Mouse (Mus musculus) forebrain, embryonic 12.5 days (tissue): ENCODE data around the gene Adpgk. TPM values are rescaled to one million over a fixed set of nuclear protein-coding genes. Genes with fewer than 3 reads are reported as not detected.

Experiments used
- ATAC-seq: fragments of 200-750 bp; cut with Nextera tagmentation; 2 replicates; pipeline ENCODE4 v1.8.0; 2017; ENCODE audit warnings: moderate TSS enrichment; ENCODE audit not compliant: low FRiP score
- H3K27ac ChIP-seq: fragments of 300-500 bp; sonication (generic); 2 replicates; pipeline ENCODE4 v1.5.1; 2016; ENCODE audit warnings: mild to moderate bottlenecking
- H3K27me3 ChIP-seq: fragments of 300-500 bp; sonication (generic); 2 replicates; pipeline ENCODE4 v1.6.1; 2016; ENCODE audit warnings: mild to moderate bottlenecking
- H3K36me3 ChIP-seq: fragments of 300-500 bp; sonication (generic); replicated peaks from 2 replicates; pipeline ENCODE4 v1.6.1; 2016; ENCODE audit warnings: mild to moderate bottlenecking
- H3K4me1 ChIP-seq: fragments of 300-500 bp; sonication (generic); 2 replicates; pipeline ENCODE4 v1.6.1; 2016
- H3K4me2 ChIP-seq: fragments of 300-500 bp; sonication (generic); 2 replicates; pipeline ENCODE4 v1.6.1; 2016; ENCODE audit warnings: mild to moderate bottlenecking, moderate library complexity
- H3K4me3 ChIP-seq: fragments of 300-500 bp; sonication (generic); replicated peaks from 2 replicates; pipeline ENCODE4 v1.5.1; 2016; ENCODE audit warnings: mild to moderate bottlenecking
- H3K9ac ChIP-seq: fragments of 300-500 bp; sonication (generic); 2 replicates; pipeline ENCODE4 v1.6.1; 2016; ENCODE audit warnings: mild to moderate bottlenecking
- H3K9me3 ChIP-seq: fragments of 300-500 bp; sonication (generic); 2 replicates; pipeline ENCODE4 v1.6.1; 2016
- WGBS: fragments of 180-500 bp; shearing (Covaris S2); methylation state at CpG from one replicate; pipeline ENCODE4 v1.1.7; 2016; 5-methylcytosine and 5-hydroxymethylcytosine counted together
- polyA plus RNA-seq: library from polyadenylated mRNA; unstranded; fragments of >200 nt; fragmentation: Nextera tagmentation; extraction: Ambion mirVana; gene quantifications from 2 replicates; pipeline ENCODE4 v1.2.1, GENCODE M21; 2016

The Adpgk gene
- polyA plus RNA-seq, 1 experiment from 2014 or later: 29.0 TPM

DNA sequence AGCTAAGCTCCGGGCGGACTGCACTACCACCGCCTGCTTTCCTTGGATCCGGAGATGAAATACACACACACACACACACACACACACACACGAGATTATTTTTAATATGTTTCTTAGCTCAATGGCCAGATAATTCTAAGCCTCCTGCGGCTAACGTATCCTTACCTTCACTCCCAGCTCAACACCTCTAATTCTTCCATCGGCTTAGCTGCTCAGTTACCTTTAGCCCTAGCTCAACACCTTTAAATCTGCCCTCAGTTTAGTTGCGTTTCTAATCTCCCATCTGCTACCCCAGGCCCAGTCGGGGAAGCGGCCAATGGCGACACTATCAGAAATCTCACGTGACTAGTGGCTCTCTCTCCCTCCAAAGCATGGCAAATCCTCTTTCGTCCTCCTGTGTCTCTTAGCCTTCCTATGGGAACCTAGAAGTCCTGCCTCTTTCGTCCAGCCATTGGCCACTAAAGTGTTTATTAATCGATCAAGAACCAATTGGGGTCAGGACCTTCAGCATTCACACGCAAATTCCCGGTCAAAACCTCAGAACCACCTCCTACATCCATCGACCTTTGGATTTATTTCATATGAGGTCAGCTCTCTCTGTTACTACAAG lies 16.4 kb upstream of the Adpgk start:
- Histone ChIP-seq H3K27ac (no peak overlapping the region), H3K9ac (no peak overlapping the region), H3K4me1 (peaks cover 4% of the 10 kb centered on the region; the same call in 1 of the 2 replicates), H3K4me3 (no peak overlapping the region), H3K27me3 (no peaks in the 10 kb centered on the region), H3K9me3 (no peaks in the 10 kb centered on the region), H3K36me3 (no peaks in the 10 kb centered on the region), H3K4me2 (no peak overlapping the region)
- no peak for ATAC-seq
- WGBS: 85% methylated on average over 19 of the region's 19 CpGs

DNA sequence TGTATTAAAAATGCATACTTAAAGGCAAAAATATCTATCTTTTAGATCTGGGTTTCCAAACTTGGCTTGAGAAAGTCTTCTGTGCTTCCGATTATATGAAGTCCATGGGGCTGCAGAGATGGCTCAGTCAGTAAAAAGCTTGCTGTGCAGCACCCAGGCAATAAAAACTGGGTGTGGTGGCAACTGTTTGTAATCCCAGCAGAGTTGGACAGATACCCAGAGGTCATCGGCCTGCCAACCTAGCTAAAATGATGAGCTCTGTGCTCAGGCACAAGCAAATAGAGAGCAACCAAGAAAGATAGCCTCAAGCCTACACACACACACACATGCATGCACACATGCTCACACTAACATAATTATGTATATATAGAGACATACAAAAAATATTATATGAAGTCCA lies 13.2 kb upstream of the Adpgk start:
- no peak overlapping the region for H3K9ac ChIP-seq
- H3K27me3 ChIP-seq: no peaks in the 10 kb centered on the region
- no peak for ATAC-seq
- no peaks in the 10 kb centered on the region for H3K36me3 ChIP-seq
- no peak overlapping the region for H3K4me2 ChIP-seq
- H3K9me3 ChIP-seq: no peaks in the 10 kb centered on the region
- WGBS: 95% methylated on average over 2 of the region's 2 CpGs
- no peak overlapping the region for H3K4me3 ChIP-seq
- H3K4me1 ChIP-seq: peaks cover 8% of the 10 kb centered on the region
- H3K27ac ChIP-seq: no peak overlapping the region

DNA sequence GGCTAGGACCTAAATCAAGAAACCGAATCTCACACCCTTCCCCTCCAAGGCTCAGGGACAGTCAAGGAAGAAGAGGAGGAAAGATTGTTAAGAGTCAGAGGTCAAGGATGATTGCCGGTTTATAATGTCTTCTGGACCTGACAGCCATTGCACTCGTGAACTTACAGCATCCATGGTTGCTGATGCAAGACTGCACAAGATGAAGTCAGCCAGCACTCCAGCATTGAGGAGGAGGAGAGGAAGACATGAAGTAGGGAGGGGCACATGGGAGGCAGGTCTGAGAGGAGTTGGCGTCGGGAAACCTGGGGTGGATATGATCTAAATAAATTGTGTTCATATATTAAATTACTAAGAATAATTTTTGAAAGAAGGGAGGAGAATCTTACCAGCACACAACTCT lies 12.7 kb upstream of the Adpgk start:
- Histone ChIP-seq H3K4me3 (no peak overlapping the region), H3K27me3 (no peaks in the 10 kb centered on the region), H3K4me1 (peaks cover 8% of the 10 kb centered on the region), H3K4me2 (no peak overlapping the region), H3K9me3 (no peaks in the 10 kb centered on the region), H3K36me3 (no peaks in the 10 kb centered on the region), H3K9ac (no peak overlapping the region), H3K27ac (no peak overlapping the region)
- WGBS: 86% methylated on average over 5 of the region's 5 CpGs
- ATAC-seq: no peak

DNA sequence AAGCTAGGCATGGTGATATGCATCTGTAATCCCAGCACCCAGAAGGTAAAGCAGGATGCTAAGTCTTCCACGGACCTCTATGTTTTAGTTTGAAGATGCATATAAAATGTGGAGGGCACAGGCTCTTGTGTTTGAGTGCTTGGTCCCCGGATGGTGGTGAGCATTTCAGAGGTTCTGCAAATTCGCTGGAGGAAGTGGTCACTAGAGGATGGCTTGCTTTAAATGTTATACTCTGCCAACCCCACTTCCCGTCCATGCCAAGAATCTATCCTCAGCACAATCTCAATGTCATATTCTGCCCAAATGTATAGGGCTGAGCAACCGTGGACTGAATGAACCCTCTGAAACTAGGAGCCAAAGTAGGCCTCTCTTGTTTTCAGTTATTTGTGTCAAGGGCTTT lies 10.5 kb upstream of the Adpgk start:
- Histone ChIP-seq H3K27ac (no peak overlapping the region), H3K4me2 (no peak overlapping the region), H3K36me3 (no peaks in the 10 kb centered on the region), H3K4me3 (no peak overlapping the region), H3K9ac (no peak overlapping the region), H3K4me1 (peaks cover 8% of the 10 kb centered on the region), H3K27me3 (no peaks in the 10 kb centered on the region), H3K9me3 (no peaks in the 10 kb centered on the region)
- no peak for ATAC-seq
- WGBS: 91% methylated on average over 5 of the region's 5 CpGs

DNA sequence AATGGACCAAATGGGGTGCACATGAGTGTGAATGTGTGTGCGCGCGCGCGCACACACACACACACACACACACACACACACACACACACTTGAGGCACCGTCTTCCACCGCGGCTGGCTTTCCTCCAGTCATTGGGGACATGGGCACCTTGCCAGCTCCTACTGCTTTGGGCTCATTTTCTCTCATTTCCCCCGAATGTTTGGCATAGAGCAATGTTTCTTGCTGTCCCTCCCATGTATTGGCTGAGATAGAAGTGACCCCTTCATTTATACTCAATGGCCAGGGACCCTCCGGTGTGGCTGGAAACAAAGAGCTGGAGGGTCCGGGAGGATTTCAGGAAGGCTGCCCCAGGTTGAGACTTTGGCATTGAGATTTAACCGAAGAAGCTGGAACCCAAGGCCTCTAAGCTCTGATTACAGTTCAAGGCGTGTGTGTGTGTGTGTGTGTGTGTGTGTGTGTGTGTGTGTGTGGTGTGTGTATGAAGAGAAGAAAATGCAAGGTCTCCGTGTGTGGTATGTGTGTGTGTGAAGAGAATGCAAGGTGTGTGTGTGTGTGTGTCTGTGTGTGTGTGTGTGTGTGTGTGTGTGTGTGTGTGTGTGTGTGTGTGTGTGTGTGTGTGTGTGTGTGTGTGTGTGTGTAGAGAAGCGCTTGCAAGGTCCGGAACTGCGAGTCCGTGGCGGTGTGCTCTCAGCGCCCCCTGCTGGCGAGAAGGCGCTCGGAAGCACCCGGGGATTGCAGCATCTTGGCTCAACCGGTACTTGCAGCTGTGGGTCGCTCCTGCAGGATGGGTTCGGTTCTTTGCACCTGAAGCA lies 9.3 kb upstream of the Adpgk start:
- no peak for ATAC-seq
- H3K27ac ChIP-seq: no peak overlapping the region
- H3K9me3 ChIP-seq: no peaks in the 10 kb centered on the region
- peak overlapping the region; percentile 8; the same call in 1 of the 2 replicates for H3K4me3 ChIP-seq
- H3K9ac ChIP-seq: peak overlapping the region; percentile 21; the same call in 1 of the 2 replicates
- H3K4me2 ChIP-seq: peak overlapping the region; percentile 34
- no peaks in the 10 kb centered on the region for H3K36me3 ChIP-seq
- peaks cover 8% of the 10 kb centered on the region for H3K4me1 ChIP-seq
- WGBS: 49% methylated on average over 23 of the region's 27 CpGs
- no peaks in the 10 kb centered on the region for H3K27me3 ChIP-seq

DNA sequence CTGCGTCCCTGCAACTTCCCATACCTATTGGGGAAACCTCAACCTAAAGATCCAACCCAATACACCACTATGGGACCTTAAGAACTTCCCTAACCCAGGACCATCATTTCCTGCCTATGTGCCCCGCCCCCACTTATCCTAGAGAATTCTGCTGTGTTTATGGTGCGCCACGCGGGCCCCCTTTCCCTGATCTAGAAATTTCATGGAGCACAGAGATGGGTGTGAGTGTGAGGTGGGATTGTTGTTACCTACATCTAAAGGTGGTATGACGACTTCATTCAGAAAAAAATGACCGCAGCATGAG lies 8.7 kb upstream of the Adpgk start:
- no peak for ATAC-seq

DNA sequence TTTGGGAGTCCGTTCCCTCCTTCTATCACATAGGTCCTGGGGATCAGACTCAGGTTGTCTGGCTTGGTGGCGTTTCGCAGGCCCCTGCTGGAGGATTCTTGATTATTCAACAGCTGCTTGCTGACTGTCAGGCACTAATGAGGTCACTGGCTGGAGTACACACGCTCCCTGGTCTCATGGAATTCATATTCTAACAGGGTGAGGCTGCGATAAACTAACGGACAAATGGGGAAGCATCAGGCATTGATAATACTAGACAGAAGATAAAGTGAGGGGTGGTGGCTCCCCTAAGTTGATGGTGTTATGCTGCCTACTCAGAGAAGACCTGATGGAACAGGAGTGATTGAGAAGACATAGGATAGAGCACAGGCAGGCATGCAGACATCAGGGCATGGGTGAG lies 5.7 kb upstream of the Adpgk start:
- H3K4me1 ChIP-seq: peaks cover 23% of the 10 kb centered on the region
- no peak overlapping the region for H3K4me2 ChIP-seq
- ATAC-seq: no peak
- H3K27me3 ChIP-seq: no peaks in the 10 kb centered on the region
- no peaks in the 10 kb centered on the region for H3K36me3 ChIP-seq
- no peak overlapping the region for H3K27ac ChIP-seq
- no peak overlapping the region for H3K4me3 ChIP-seq
- H3K9me3 ChIP-seq: no peaks in the 10 kb centered on the region
- no peak overlapping the region for H3K9ac ChIP-seq
- WGBS: 79% methylated on average over 6 of the region's 6 CpGs

More for the DNA sequence above, 8.7 kb upstream of the Adpgk start:
- Histone ChIP-seq H3K27ac (no peak overlapping the region), H3K27me3 (no peaks in the 10 kb centered on the region), H3K4me3 (peak overlapping the region; percentile 8; the same call in 1 of the 2 replicates), H3K9ac (no peak overlapping the region), H3K4me1 (peaks cover 8% of the 10 kb centered on the region), H3K4me2 (peak overlapping the region; percentile 34), H3K36me3 (no peaks in the 10 kb centered on the region), H3K9me3 (no peaks in the 10 kb centered on the region)
- 57% methylated on average over 7 of the region's 7 CpGs for WGBS

DNA sequence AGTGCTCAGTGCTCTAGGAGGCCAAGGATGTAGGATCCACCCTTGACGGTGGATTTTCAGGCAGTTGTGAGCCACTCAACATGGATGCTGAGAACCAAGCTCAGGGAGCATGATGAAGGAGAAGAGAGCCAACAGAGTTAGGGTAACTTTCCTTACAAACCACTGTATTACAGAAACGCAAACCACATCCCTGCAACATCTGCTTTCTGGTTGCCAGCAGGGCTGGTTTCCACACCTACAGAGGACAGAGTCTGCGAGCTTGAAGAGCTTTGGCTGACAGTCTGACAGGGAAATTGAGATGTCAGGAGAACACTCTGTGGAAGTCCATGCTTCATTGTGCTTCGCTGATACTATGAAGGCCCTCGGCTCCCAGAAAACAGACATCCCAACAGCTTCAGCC lies 3.3 kb upstream of the Adpgk start:
- H3K4me2 ChIP-seq: no peak overlapping the region
- H3K27me3 ChIP-seq: no peaks in the 10 kb centered on the region
- H3K9me3 ChIP-seq: no peaks in the 10 kb centered on the region
- H3K4me3 ChIP-seq: no peak overlapping the region
- WGBS: 87% methylated on average over 5 of the region's 5 CpGs
- no peak for ATAC-seq
- H3K4me1 ChIP-seq: peaks cover 29% of the 10 kb centered on the region
- H3K27ac ChIP-seq: 0 out of 2 replicates have a peak overlapping the region, but pooled peaks have one; percentile 5
- H3K9ac ChIP-seq: no peak overlapping the region
- no peaks in the 10 kb centered on the region for H3K36me3 ChIP-seq

DNA sequence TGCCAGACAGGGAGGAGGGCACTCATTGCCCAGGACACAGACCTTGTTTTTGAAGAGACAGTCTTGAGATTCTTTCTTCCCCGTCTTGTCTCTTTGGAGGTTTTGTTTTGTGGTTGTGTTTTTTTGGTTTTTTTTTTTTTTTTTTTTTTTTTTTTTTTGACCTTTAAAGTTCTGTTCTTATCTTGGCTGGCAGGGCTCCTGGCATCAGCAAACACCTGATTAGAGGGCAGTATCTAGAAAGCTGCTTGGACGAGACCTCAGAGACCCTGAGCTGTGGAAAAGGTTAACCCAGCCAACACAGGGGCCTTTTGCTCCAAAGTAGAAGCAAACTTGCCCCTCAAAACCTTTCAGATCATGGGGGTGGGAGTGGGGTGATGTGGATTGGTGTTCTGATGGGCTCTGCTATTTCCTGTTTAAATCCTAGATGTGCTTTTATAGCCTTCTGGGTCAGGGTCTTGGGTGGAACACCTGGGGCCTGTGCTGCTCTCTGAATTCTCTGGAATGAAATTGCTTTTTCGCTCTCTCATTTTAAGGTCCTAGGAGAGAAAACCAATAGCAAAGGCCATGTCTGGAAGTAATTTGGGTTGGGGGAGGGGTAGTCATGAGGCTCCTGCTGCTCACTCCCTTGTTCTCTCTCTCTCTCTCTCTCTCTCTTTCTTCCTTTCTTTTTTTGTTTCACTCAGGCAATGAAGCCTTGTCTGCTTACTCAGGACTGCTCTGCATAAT lies 2.5 kb upstream of the Adpgk start:
- H3K4me3 ChIP-seq: no peak overlapping the region
- H3K9me3 ChIP-seq: no peaks in the 10 kb centered on the region
- no peak overlapping the region for H3K4me2 ChIP-seq
- H3K4me1 ChIP-seq: peaks cover 31% of the 10 kb centered on the region
- no peaks in the 10 kb centered on the region for H3K27me3 ChIP-seq
- no peaks in the 10 kb centered on the region for H3K36me3 ChIP-seq
- H3K9ac ChIP-seq: no peak overlapping the region
- ATAC-seq: no peak
- H3K27ac ChIP-seq: 0 out of 2 replicates have a peak overlapping the region, but pooled peaks have one; percentile 50
- WGBS: 72% methylated on average over 3 of the region's 3 CpGs

DNA sequence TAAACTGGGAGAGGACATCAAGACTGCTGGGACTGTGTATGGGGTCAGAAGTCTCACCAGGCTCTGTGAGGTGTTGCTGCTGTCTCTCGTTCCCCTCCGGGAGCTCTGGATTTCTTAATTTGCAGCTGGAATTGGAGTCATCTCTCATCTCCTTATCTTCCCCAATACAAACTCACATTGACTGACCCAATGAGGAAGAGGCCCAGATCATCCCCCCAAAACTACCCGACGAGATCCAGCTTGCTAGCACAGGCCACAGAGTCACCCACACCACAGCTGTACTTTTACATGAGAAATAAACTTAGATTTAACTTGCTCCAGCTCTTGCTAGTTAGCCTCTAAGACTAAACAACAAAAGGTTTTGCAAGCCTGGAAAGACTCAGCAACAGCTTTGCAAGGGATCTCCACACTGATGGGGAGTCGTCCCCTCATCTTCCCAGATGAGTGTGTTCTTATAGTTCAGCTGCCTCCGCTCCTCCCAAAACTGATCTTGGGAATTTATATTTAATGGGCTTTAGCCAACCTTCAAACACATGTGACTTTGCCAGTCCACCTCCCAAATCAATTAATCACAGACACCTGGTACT lies 1.7 kb upstream of the Adpgk start:
- no peak for ATAC-seq
- no peaks in the 10 kb centered on the region for H3K27me3 ChIP-seq
- H3K4me1 ChIP-seq: peaks cover 31% of the 10 kb centered on the region
- H3K9me3 ChIP-seq: no peaks in the 10 kb centered on the region
- no peak overlapping the region for H3K4me3 ChIP-seq
- 74% methylated on average over 6 of the region's 6 CpGs for WGBS
- H3K4me2 ChIP-seq: no peak overlapping the region
- peak overlapping the region; percentile 50; the same call in 1 of the 2 replicates for H3K27ac ChIP-seq
- H3K9ac ChIP-seq: no peak overlapping the region
- H3K36me3 ChIP-seq: no peaks in the 10 kb centered on the region

DNA sequence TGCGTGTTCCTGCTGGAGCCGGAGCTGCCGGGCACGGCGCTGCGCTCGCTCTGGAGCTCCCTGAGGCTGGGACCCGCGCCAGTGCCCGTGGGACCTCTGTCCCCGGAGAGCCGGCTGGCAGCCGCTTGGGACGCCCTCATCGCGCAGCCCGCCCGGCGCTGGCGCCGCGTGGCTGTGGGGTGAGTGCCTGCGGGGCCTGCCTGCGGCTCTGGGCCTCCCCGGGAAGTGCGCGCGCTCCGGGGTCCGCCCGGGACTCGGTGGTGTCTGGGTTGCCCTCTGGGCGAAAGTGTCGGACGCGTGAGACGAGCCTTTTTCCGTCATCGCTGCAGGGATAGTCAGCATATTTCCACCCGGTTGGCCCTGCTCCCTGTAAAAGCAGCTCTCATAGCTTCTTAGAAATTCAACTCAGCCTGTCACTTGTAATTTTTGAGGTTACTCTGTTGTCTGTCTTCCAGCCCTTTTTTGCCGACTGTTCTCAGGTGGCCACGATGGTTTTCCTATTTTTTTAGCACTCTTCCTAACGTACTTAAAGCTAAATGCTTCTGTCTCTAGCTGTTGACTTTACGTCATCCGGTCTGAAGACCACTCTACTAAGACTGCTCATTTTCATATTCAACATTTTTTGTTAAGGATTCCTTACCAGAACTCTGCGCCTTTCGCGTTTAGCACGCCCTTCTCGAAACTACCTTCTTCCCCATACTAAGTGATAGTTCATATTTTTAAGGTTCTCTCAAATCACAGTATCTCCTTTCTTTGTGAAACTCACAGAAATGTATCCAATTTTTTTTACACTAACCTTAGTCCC lies 532 bp downstream of the Adpgk start:
- 2% methylated on average over 50 of the region's 50 CpGs for WGBS
- ATAC-seq: peak; percentile 83
- H3K4me1 ChIP-seq: peaks cover 31% of the 10 kb centered on the region

More for the DNA sequence above, 532 bp downstream of the Adpgk start:
- peak overlapping the region; percentile 86 for H3K27ac ChIP-seq
- peak overlapping the region; percentile 68 for H3K4me3 ChIP-seq
- peak overlapping the region; percentile 79 for H3K4me2 ChIP-seq
- no peaks in the 10 kb centered on the region for H3K9me3 ChIP-seq
- peak overlapping the region; percentile 76 for H3K9ac ChIP-seq
- no peaks in the 10 kb centered on the region for H3K27me3 ChIP-seq
- H3K36me3 ChIP-seq: no peaks in the 10 kb centered on the region
